Mouse (Mus musculus) small intestine, adult 2 months (tissue): ENCODE results near the gene Lamtor2.

ENCODE experiments used
- CTCF ChIP-seq: fragments of 200-500 bp; IDR thresholded peaks from 2 replicates; pipeline ENCODE4 v1.5.1; 2012; ENCODE audit warnings: low read depth, mild to moderate bottlenecking, control low read depth, inconsistent platforms, low read length, moderate library complexity, mixed read lengths; ENCODE audit not compliant: insufficient replicate concordance, insufficient read length; ENCODE audit errors: extremely low read depth
- POLR2A ChIP-seq: fragments of 200-500 bp; IDR thresholded peaks from 2 replicates; pipeline ENCODE4 v1.6.1; 2012; ENCODE audit warnings: low read depth, mild to moderate bottlenecking, control low read depth, inconsistent platforms, low read length, moderate library complexity

- TF ChIP-seq CTCF (no peak), POLR2A (no peak)
These were observed 52.1 kb downstream of the Lamtor2 start for GRCm38 (mm10) chr3:88500655-88501365.
